ENCODE assay signal across 11 mouse cellular contexts in the genomic region with DNA sequence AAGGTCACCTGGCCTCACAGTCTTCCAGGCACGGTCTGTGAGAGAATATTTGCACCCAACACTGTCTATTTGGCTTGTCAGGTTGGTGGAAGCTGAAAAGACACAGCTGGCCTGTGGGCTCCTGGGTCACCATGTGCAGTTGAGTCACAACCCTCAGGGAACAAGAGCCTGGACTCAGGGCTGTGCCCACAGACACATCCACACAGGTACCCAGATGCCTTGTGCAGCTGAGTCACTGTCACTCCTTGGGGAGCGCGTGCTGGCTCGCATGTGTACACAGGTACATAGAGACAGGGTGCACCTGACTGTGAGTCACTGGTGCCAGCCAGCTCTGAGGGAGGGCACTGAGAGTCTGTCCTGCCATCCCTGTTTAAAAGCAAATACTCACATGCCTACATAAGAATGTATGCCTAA.
DNase-seq lines count a peak whose midpoint lies in the region; ATAC-seq and TF ChIP-seq lines count a peak whose summit lies in the region.
"Had no signal": no experiment of that assay in that cellular context is flagged by ENCODE, and none has a peak within 500 bp of the region (broad histone marks: within the 10 kb centered on the region; RNA-seq: fewer than 3 reads in every experiment).

No protein-coding gene starts in this region.

- H3K36me3 ChIP-seq in limb, embryonic 15.5 days = peaks cover 11% of the 10 kb centered on the region
- H3K36me3 ChIP-seq in limb, embryonic 10.5 days = 0 out of 2 replicates have a peak, but pooled peaks cover 3% of the 10 kb centered on the region
- H3K36me3 ChIP-seq in heart, embryonic 15.5 days = no peaks in the 10 kb centered on the region
- H3K36me3 ChIP-seq: neural tube, embryonic 13.5 days had no signal

- no peak overlapping the region for H3K4me2 ChIP-seq in limb, embryonic 15.5 days
- H3K4me2 ChIP-seq in heart, embryonic 15.5 days = no peak overlapping the region
- H3K4me2 ChIP-seq: forebrain, embryonic 13.5 days; neural tube, embryonic 13.5 days had no signal

- 0 out of 2 replicates have a peak, but pooled peaks have one; percentile 5 for ATAC-seq in limb, embryonic 15.5 days (ENCODE audit: insufficient number of reproducible peaks, low FRiP score, low TSS enrichment, low read depth)
- peak; percentile 27 for ATAC-seq in Patski
- ATAC-seq in heart, embryonic 15.5 days (replicated peaks; ENCODE audit: insufficient number of reproducible peaks, insufficient read depth, low FRiP score, low read depth) = 0 out of 2 replicates have a peak, but pooled peaks have one; percentile 20
- ATAC-seq: forebrain, embryonic 13.5 days had no signal

- TF ChIP-seq CTCF in Patski (IDR thresholded peaks at IDR 0.05) = no peak

- DNase-seq in limb, embryonic 10.5 days (ENCODE audit: low spot score) = no peak
- no peak for DNase-seq in Patski (ENCODE audit: low read depth, low spot score)
- peak; percentile 76 for DNase-seq in lung, postnatal 36 days
- DNase-seq in adrenal gland, adult 2 months = no peak
- DNase-seq in right cerebral cortex, postnatal 36 days (ENCODE audit: low spot score in 2 of 2) = no peak
- no peak for DNase-seq in adrenal gland, postnatal 4 days (ENCODE audit: low spot score in 2 of 2)

- H3K4me3 ChIP-seq in limb, embryonic 15.5 days = no peak overlapping the region
- no peak overlapping the region for H3K4me3 ChIP-seq in limb, embryonic 10.5 days
- H3K4me3 ChIP-seq in heart, embryonic 15.5 days = no peak overlapping the region
- H3K4me3 ChIP-seq: forebrain, embryonic 13.5 days; neural tube, embryonic 13.5 days had no signal

- H3K9ac ChIP-seq in limb, embryonic 15.5 days = no peak overlapping the region
- no peak overlapping the region for H3K9ac ChIP-seq in heart, embryonic 15.5 days
- H3K9ac ChIP-seq: forebrain, embryonic 13.5 days; liver, embryonic 14.5 days; neural tube, embryonic 13.5 days had no signal

- H3K9me3 ChIP-seq in limb, embryonic 15.5 days = no peaks in the 10 kb centered on the region
- no peaks in the 10 kb centered on the region for H3K9me3 ChIP-seq in limb, embryonic 10.5 days (replicated peaks)
- H3K9me3 ChIP-seq in heart, embryonic 15.5 days (replicated peaks) = no peaks in the 10 kb centered on the region
- H3K9me3 ChIP-seq: forebrain, embryonic 13.5 days had no signal

- POLR2A ChIA-PET in Patski (lab: Charles Lee) = interaction anchor here (1.1 kb wide), 1 partner anchor 9 kb away, joined by 4 read pairs; no protein-coding TSS in a partner anchor

- 87% methylated on average over 4 of the region's 4 CpGs for WGBS in limb, embryonic 15.5 days
- 91% methylated on average over 4 of the region's 4 CpGs for WGBS in limb, embryonic 10.5 days
- 65% methylated on average over 4 of the region's 4 CpGs for WGBS in heart, embryonic 15.5 days

- in situ Hi-C loops in Patski (cut with MboI; ENCODE audit: low pct_unique_long_range_greater_than_20kb) = loop anchor here (5.0 to 10.0 kb wide), 4 partner anchors 144 to 507 kb away; partner anchors contain the start of gene Adm

- H3K27ac ChIP-seq in limb, embryonic 15.5 days = peak overlapping the region; percentile 18; the same call in 1 of the 2 replicates
- H3K27ac ChIP-seq in limb, embryonic 10.5 days = no peak overlapping the region
- peak overlapping the region; percentile 81 for H3K27ac ChIP-seq in heart, embryonic 15.5 days
- H3K27ac ChIP-seq: forebrain, embryonic 13.5 days; liver, embryonic 14.5 days; neural tube, embryonic 13.5 days had no signal

- H3K27me3 ChIP-seq in limb, embryonic 15.5 days = no peaks in the 10 kb centered on the region
- H3K27me3 ChIP-seq in limb, embryonic 10.5 days (ENCODE audit: low read depth, poor library complexity, severe bottlenecking) = no peaks in the 10 kb centered on the region
- no peaks in the 10 kb centered on the region for H3K27me3 ChIP-seq in Patski
- no peaks in the 10 kb centered on the region for H3K27me3 ChIP-seq in heart, embryonic 15.5 days
- H3K27me3 ChIP-seq: forebrain, embryonic 13.5 days; neural tube, embryonic 13.5 days had no signal

- CTCF ChIA-PET in Patski (lab: Charles Lee) = interaction anchor here (0.6 to 3.5 kb wide), 7 partner anchors 8 to 358 kb away, joined by 3 to 14 read pairs (median 4); no protein-coding TSS in a partner anchor

- peaks cover 15% of the 10 kb centered on the region for H3K4me1 ChIP-seq in limb, embryonic 15.5 days
- H3K4me1 ChIP-seq in limb, embryonic 10.5 days = peaks cover 9% of the 10 kb centered on the region
- peaks cover 27% of the 10 kb centered on the region for H3K4me1 ChIP-seq in heart, embryonic 15.5 days (replicated peaks)
